Mouse (Mus musculus): ENCODE measurements around the gene Tat. TPM values are rescaled to one million over a fixed set of nuclear protein-coding genes. Genes with fewer than 3 reads are reported as not detected.

Gene Tat
- polyA plus RNA-seq, 1 experiment from 2014 or later = 0.10 TPM

GRCm38 (mm10) chr8:109959112-109959511 is 31.1 kb upstream of the Tat start:
- Histone ChIP-seq H3K27me3 (replicated peaks) (peaks cover 76% of the 10 kb centered on the region), H3K4me2 (no peak overlapping the region), H3K4me3 (no peak overlapping the region), H3K27ac (no peak overlapping the region), H3K36me3 (no peaks in the 10 kb centered on the region), H3K4me1 (peaks cover 12% of the 10 kb centered on the region), H3K9me3 (replicated peaks) (no peaks in the 10 kb centered on the region), H3K9ac (no peak overlapping the region)
- 63% methylated on average over 4 of the region's 4 CpGs for WGBS (ENCODE audit: insufficient replicate concordance)
- no peak for ATAC-seq

DNA sequence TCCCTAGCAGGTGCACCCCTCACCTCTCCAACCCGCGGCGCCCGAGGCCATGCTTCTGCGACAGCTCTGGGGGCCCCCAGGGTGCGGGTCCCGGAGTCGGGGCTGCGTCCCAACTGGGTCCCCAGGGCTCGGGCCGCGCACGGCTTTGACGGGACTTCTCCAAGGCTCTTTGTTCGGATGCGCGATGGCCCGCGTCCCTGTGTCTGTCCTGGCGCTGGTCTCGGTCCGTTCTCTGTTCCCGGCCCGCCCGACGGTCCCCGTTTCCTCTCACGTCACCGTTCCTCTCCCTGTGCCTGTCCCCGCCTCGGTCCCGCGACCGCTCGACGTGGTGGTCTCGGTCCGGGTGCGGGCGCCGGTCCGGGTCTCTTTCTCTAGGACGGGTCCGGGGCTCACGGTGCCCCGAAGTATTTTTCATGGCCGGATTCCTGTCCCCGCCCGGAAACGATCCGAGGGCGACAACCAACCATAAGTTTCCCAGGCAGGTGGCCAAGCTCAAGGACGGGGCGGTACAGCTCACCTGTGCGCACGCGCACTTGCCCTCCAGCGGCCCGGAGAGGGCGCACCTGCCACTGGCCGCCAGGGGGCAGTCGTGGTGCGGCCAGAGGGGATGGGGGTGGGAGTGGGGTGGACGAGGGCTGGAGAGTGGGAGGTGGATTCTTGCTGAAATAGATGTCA is 28.4 kb upstream of the Tat start, which contains the start of gene Marveld3:
Marveld3 (minus strand) TSS at position 511 of the 675 bp plus-strand sequence.
- H3K27ac ChIP-seq = no peak within 1 kb of the TSS
- peaks cover 69% of the 10 kb centered on the region for H3K27me3 ChIP-seq (replicated peaks)
- 0 out of 2 replicates have a peak, but pooled peaks have one; percentile 47 for ATAC-seq
- peaks cover 12% of the 10 kb centered on the region for H3K4me1 ChIP-seq
- H3K4me2 ChIP-seq = peak within 1 kb of the TSS; percentile 70
- H3K9ac ChIP-seq = no peak within 1 kb of the TSS
- 4% methylated on average over 64 of the region's 64 CpGs for WGBS (ENCODE audit: insufficient replicate concordance)
- H3K36me3 ChIP-seq = no peaks in the 10 kb centered on the region
- H3K9me3 ChIP-seq (replicated peaks) = no peaks in the 10 kb centered on the region
- H3K4me3 ChIP-seq = peak within 1 kb of the TSS; percentile 41

DNA sequence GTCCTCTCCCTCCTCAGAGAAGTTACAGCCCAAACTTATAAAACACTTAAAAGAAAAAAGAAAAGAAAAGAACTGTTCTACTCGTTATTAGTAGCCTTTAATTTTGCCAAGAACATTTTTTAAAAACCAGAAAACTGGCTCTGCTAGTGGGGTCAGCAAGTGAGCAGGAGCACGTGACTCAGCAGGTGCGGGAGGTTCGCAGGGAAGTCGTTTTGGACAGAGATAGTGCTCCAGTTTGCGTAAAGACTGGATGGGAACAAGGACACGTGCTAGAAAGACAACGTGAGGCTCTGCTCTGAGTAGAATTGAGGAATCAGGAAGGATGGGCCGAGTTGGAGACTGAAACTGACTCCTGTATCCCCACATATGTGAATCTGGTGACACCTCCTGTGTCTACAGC is 27.3 kb upstream of the Tat start:
- no peak overlapping the region for H3K4me2 ChIP-seq
- ATAC-seq = no peak
- peaks cover 7% of the 10 kb centered on the region; the same call in 1 of the 2 replicates for H3K4me1 ChIP-seq
- no peak overlapping the region for H3K27ac ChIP-seq
- peaks cover 63% of the 10 kb centered on the region for H3K27me3 ChIP-seq (replicated peaks)
- no peak overlapping the region for H3K9ac ChIP-seq
- H3K36me3 ChIP-seq = no peaks in the 10 kb centered on the region
- H3K4me3 ChIP-seq = no peak overlapping the region
- H3K9me3 ChIP-seq (replicated peaks) = no peaks in the 10 kb centered on the region
- 50% methylated on average over 9 of the region's 9 CpGs for WGBS (ENCODE audit: insufficient replicate concordance)

DNA sequence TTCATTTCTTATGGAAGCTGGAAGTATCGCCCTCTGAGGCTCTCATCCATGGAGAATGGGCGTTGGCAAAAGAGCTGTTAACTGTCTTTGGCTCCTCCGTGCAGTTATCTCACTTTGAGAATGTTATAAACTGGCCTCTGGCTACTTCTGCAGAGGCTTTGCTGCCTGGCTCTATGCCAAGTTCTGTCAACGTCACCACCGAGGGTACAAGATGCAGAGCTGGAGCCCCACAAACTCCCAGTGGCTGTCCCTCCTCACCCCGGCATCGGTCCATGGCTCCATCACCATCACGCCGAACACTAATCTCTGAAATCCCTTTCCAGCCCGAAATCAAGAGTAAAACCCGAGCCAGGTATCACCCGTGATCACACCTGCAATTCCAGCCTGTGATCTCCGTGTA is 26.8 kb upstream of the Tat start:
- no peak for ATAC-seq
- peaks cover 66% of the 10 kb centered on the region for H3K27me3 ChIP-seq (replicated peaks)
- WGBS (ENCODE audit: insufficient replicate concordance) = 64% methylated on average over 13 of the region's 13 CpGs

DNA sequence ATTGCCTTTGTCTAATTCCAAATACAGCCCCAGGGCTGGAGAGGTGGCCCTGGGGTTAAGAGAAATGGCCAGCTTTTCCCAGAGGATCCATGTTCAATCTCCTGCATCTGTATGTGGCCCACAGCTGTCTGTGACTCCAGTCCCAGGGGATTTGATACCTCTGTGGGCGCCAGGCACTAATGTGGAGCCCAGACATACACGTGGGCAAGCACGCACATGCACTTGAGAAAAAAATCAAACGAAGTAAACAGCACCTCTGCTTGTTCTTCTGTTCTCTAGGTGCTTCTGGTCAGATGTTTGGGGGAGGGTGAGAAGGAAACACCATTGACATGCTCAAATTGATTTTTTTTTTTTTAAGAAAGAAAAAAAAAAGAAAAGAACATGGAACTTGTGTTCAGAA is 26.1 kb upstream of the Tat start:
- ATAC-seq = no peak
- no peak overlapping the region for H3K4me2 ChIP-seq
- H3K27me3 ChIP-seq (replicated peaks) = peaks cover 66% of the 10 kb centered on the region
- H3K4me3 ChIP-seq = no peak overlapping the region
- no peak overlapping the region for H3K27ac ChIP-seq
- H3K36me3 ChIP-seq = no peaks in the 10 kb centered on the region
- WGBS (ENCODE audit: insufficient replicate concordance) = 58% methylated on average over 4 of the region's 4 CpGs
- H3K4me1 ChIP-seq = peaks cover 7% of the 10 kb centered on the region; the same call in 1 of the 2 replicates
- no peaks in the 10 kb centered on the region for H3K9me3 ChIP-seq (replicated peaks)
- H3K9ac ChIP-seq = no peak overlapping the region

More for the DNA sequence above, 26.8 kb upstream of the Tat start:
- Histone ChIP-seq H3K9me3 (replicated peaks) (no peaks in the 10 kb centered on the region), H3K9ac (no peak overlapping the region), H3K4me2 (no peak overlapping the region), H3K36me3 (no peaks in the 10 kb centered on the region), H3K4me1 (peaks cover 7% of the 10 kb centered on the region; the same call in 1 of the 2 replicates), H3K27ac (no peak overlapping the region), H3K4me3 (no peak overlapping the region)

DNA sequence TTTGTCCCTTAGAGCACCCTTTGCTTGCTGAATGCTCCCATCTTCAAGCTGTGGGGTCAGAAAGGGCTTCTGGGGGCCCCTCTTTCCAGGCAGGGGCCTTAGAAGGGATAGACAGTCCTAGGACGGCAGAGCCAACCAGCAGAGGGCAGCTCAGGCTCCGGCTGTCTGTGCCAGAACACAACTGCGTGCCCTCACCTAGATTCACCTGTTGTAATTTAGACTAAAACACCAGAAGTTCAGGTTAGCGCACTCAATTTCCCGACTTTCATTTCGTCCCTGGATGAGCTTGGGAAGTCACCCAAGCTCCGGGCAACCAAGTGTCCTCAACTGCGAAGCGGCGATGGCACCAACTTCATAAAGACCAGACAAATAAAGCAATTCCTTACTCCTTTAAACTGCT is 21.4 kb upstream of the Tat start:
- Histone ChIP-seq H3K4me2 (no peak overlapping the region), H3K4me3 (no peak overlapping the region), H3K36me3 (no peaks in the 10 kb centered on the region), H3K4me1 (no peaks in the 10 kb centered on the region), H3K9ac (no peak overlapping the region), H3K27me3 (replicated peaks) (peaks cover 30% of the 10 kb centered on the region), H3K27ac (no peak overlapping the region), H3K9me3 (replicated peaks) (no peaks in the 10 kb centered on the region)
- ATAC-seq = no peak
- 47% methylated on average over 10 of the region's 10 CpGs for WGBS (ENCODE audit: insufficient replicate concordance)

- Histone ChIP-seq H3K9me3 (replicated peaks) (no peaks in the 10 kb centered on the region), H3K9ac (no peak overlapping the region), H3K27ac (no peak overlapping the region), H3K4me3 (no peak overlapping the region), H3K36me3 (no peaks in the 10 kb centered on the region), H3K27me3 (replicated peaks) (peaks cover 27% of the 10 kb centered on the region), H3K4me1 (no peaks in the 10 kb centered on the region), H3K4me2 (no peak overlapping the region)
- ATAC-seq = no peak
- 4% methylated on average over 9 of the region's 9 CpGs for WGBS (ENCODE audit: insufficient replicate concordance)
Observed at GRCm38 (mm10) chr8:109970323-109970722, 19.9 kb upstream of the Tat start.

GRCm38 (mm10) chr8:109972901-109973300 is 17.3 kb upstream of the Tat start:
- no peak for ATAC-seq
- WGBS (ENCODE audit: insufficient replicate concordance) = 56% methylated on average over 4 of the region's 4 CpGs
- no peaks in the 10 kb centered on the region for H3K36me3 ChIP-seq

GRCm38 (mm10) chr8:109979339-109979738 is 10.9 kb upstream of the Tat start:
- no peak overlapping the region for H3K27ac ChIP-seq
- H3K4me2 ChIP-seq = no peak overlapping the region
- H3K36me3 ChIP-seq = no peaks in the 10 kb centered on the region
- ATAC-seq = no peak
- 49% methylated on average over 6 of the region's 6 CpGs for WGBS (ENCODE audit: insufficient replicate concordance)
- no peaks in the 10 kb centered on the region for H3K27me3 ChIP-seq (replicated peaks)
- H3K9me3 ChIP-seq (replicated peaks) = no peaks in the 10 kb centered on the region
- no peak overlapping the region for H3K9ac ChIP-seq
- no peaks in the 10 kb centered on the region for H3K4me1 ChIP-seq
- no peak overlapping the region for H3K4me3 ChIP-seq

More at GRCm38 (mm10) chr8:109972901-109973300, 17.3 kb upstream of the Tat start:
- Histone ChIP-seq H3K4me1 (no peaks in the 10 kb centered on the region), H3K4me3 (no peak overlapping the region), H3K9me3 (replicated peaks) (no peaks in the 10 kb centered on the region), H3K4me2 (no peak overlapping the region), H3K27me3 (replicated peaks) (peaks cover 24% of the 10 kb centered on the region), H3K27ac (no peak overlapping the region), H3K9ac (no peak overlapping the region)

DNA sequence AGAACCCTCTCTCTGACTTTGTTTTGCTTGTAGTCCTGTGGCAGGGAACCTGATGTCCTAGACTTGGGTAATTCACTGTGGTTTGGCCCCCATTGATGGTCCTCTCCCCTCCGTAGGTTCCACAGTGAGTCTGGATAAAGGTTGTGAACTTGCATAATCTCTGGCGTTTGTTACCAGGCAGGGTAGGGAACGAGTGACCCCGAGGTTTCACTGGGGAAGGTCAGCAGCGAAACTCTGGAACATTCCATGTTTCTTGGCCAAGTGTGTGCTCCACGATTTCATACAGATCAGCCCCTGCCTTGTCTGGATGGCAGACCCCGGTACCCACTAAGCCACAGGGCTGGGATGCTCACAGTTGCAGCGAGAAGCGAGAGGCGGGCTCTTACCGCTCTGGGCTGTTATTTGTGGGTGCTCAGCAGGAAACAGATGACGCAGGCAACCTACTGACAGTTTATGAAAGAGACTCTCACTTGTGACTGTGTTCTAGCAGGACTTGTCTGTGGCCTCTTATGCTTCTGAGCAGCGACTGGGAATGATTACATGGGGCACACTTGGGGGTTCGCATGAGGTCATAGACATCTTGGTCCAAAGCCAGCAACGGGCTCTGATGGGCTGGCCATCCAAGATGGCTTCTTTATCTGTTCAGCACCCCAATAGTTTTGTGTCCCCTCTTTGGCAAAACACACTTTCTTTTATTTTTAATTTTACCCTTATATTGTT is 7.7 kb upstream of the Tat start:
- Histone ChIP-seq H3K4me2 (no peak overlapping the region), H3K4me1 (no peaks in the 10 kb centered on the region), H3K9ac (no peak overlapping the region), H3K27ac (no peak overlapping the region), H3K9me3 (replicated peaks) (no peaks in the 10 kb centered on the region), H3K4me3 (no peak overlapping the region), H3K36me3 (no peaks in the 10 kb centered on the region), H3K27me3 (replicated peaks) (no peaks in the 10 kb centered on the region)
- ATAC-seq = no peak
- WGBS (ENCODE audit: insufficient replicate concordance) = 60% methylated on average over 15 of the region's 15 CpGs

DNA sequence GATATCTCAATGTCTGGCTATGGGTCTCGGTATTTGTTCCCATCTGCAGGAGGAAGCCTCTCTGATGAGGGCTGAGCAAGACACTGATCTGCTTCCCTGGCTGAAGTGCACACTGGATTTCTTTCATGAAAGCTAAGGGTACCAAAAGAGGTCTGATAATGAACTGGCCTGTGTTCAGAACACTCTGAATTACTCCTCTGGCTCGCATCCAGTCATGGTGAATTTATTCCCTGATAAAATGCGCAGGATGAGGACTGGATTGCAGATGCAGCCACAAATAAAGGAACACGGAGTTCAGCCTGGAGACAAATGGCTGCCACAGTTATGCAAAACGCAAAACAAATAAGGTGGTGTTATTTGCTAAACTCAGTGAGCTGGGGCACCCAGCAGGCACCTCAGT is 6.3 kb upstream of the Tat start:
- 38% methylated on average over 5 of the region's 5 CpGs for WGBS (ENCODE audit: insufficient replicate concordance)
- ATAC-seq = no peak

GRCm38 (mm10) chr8:109986384-109986783 is 3.9 kb upstream of the Tat start:
- H3K4me3 ChIP-seq = no peak overlapping the region
- no peak overlapping the region for H3K27ac ChIP-seq
- H3K27me3 ChIP-seq (replicated peaks) = no peaks in the 10 kb centered on the region
- peak; percentile 32; the same call in 1 of the 2 replicates for ATAC-seq
- no peaks in the 10 kb centered on the region for H3K9me3 ChIP-seq (replicated peaks)
- WGBS (ENCODE audit: insufficient replicate concordance) = 55% methylated on average over 7 of the region's 7 CpGs
- no peak overlapping the region for H3K9ac ChIP-seq
- no peak overlapping the region for H3K4me2 ChIP-seq
- no peaks in the 10 kb centered on the region for H3K4me1 ChIP-seq
- H3K36me3 ChIP-seq = no peaks in the 10 kb centered on the region

More for the DNA sequence above, 6.3 kb upstream of the Tat start:
- Histone ChIP-seq H3K27me3 (replicated peaks) (no peaks in the 10 kb centered on the region), H3K4me3 (no peak overlapping the region), H3K4me1 (no peaks in the 10 kb centered on the region), H3K36me3 (no peaks in the 10 kb centered on the region), H3K9ac (no peak overlapping the region), H3K27ac (no peak overlapping the region), H3K9me3 (replicated peaks) (no peaks in the 10 kb centered on the region), H3K4me2 (no peak overlapping the region)
